Mouse (Mus musculus) liver, postnatal 0 days (tissue): ENCODE data around the gene Zscan20.

Source experiments
- CTCF ChIP-seq: sonication (generic); IDR thresholded peaks from 2 replicates; pipeline ENCODE4 v1.5.1; 2016; ENCODE audit warnings: antibody characterized with exemption, low read depth
- EP300 ChIP-seq: IDR thresholded peaks from 2 replicates; pipeline ENCODE4 v1.6.1; 2016; ENCODE audit warnings: antibody characterized with exemption, low read depth, mild to moderate bottlenecking

- TF ChIP-seq EP300, result no peak
- no peak for TF ChIP-seq CTCF
Observed at GRCm38 (mm10) chr4:128648567-128649255, 38.8 kb upstream of the Zscan20 start.
